Mouse (Mus musculus): ENCODE measurements around the gene S100pbp. TPM values are rescaled to one million over a fixed set of nuclear protein-coding genes. Genes with fewer than 3 reads are reported as not detected.

S100pbp gene
- polyA plus RNA-seq, 1 experiment from 2014 or later = 19.3 TPM

GRCm38 (mm10) chr4:129144401-129145367 lies 44.8 kb downstream of the S100pbp start:
- Histone ChIP-seq H3K27me3 (ENCODE audit: control insufficient read depth, insufficient read depth, low read length) (no peaks in the 10 kb centered on the region), H3K4me2 (replicated peaks) (no peak overlapping the region), H3K4me3 (replicated peaks; ENCODE audit: low read length) (no peak overlapping the region), H3K9ac (no peak overlapping the region; the same call in 1 of the 2 replicates), H3K27ac (peak overlapping the region; percentile 78), H3K9me3 (ENCODE audit: control insufficient read depth, low read length) (no peaks in the 10 kb centered on the region), H3K4me1 (replicated peaks; ENCODE audit: control insufficient read depth, insufficient read depth, low read length) (peaks cover 27% of the 10 kb centered on the region), H3K36me3 (replicated peaks; ENCODE audit: control insufficient read depth, insufficient read depth) (peaks cover 13% of the 10 kb centered on the region; the same call in 1 of the 2 replicates)
- DNase-seq (ENCODE audit: low spot score) = no peak
- 48% methylated on average over 16 of the region's 16 CpGs for WGBS
- peak; percentile 43; the same call in 1 of the 2 replicates for ATAC-seq (ENCODE audit: low FRiP score)

GRCm38 (mm10) chr4:129143509-129143908 lies 46.0 kb downstream of the S100pbp start:
- H3K36me3 ChIP-seq (replicated peaks; ENCODE audit: control insufficient read depth, insufficient read depth) = 0 out of 2 replicates have a peak, but pooled peaks cover 3% of the 10 kb centered on the region
- ATAC-seq (ENCODE audit: low FRiP score) (no peak), DNase-seq (ENCODE audit: low spot score) (no peak)
- no peak overlapping the region for H3K4me3 ChIP-seq (replicated peaks; ENCODE audit: low read length)
- H3K9me3 ChIP-seq (ENCODE audit: control insufficient read depth, low read length) = no peaks in the 10 kb centered on the region
- no peak overlapping the region for H3K9ac ChIP-seq
- H3K4me2 ChIP-seq (replicated peaks) = no peak overlapping the region
- H3K27ac ChIP-seq = no peak overlapping the region
- WGBS = 84% methylated on average over 5 of the region's 5 CpGs
- no peaks in the 10 kb centered on the region for H3K27me3 ChIP-seq (ENCODE audit: control insufficient read depth, insufficient read depth, low read length)
- H3K4me1 ChIP-seq (replicated peaks; ENCODE audit: control insufficient read depth, insufficient read depth, low read length) = peaks cover 28% of the 10 kb centered on the region

GRCm38 (mm10) chr4:129142439-129143045 lies 47.0 kb downstream of the S100pbp start:
- Histone ChIP-seq H3K9me3 (ENCODE audit: control insufficient read depth, low read length) (no peaks in the 10 kb centered on the region), H3K27ac (no peak overlapping the region), H3K4me1 (replicated peaks; ENCODE audit: control insufficient read depth, insufficient read depth, low read length) (peaks cover 28% of the 10 kb centered on the region), H3K36me3 (replicated peaks; ENCODE audit: control insufficient read depth, insufficient read depth) (no peaks in the 10 kb centered on the region), H3K9ac (no peak overlapping the region), H3K27me3 (ENCODE audit: control insufficient read depth, insufficient read depth, low read length) (peaks cover 8% of the 10 kb centered on the region), H3K4me2 (replicated peaks) (no peak overlapping the region), H3K4me3 (replicated peaks; ENCODE audit: low read length) (no peak overlapping the region)
- no peak for DNase-seq (ENCODE audit: low spot score)
- no peak for ATAC-seq (ENCODE audit: low FRiP score)
- 82% methylated on average over 11 of the region's 11 CpGs for WGBS

GRCm38 (mm10) chr4:129141560-129142438 lies 47.7 kb downstream of the S100pbp start:
- no peak overlapping the region for H3K4me2 ChIP-seq (replicated peaks)
- H3K36me3 ChIP-seq (replicated peaks; ENCODE audit: control insufficient read depth, insufficient read depth) = no peaks in the 10 kb centered on the region
- ATAC-seq (ENCODE audit: low FRiP score) = no peak
- H3K9ac ChIP-seq = no peak overlapping the region
- H3K27ac ChIP-seq = no peak overlapping the region
- peaks cover 10% of the 10 kb centered on the region for H3K27me3 ChIP-seq (ENCODE audit: control insufficient read depth, insufficient read depth, low read length)
- no peaks in the 10 kb centered on the region for H3K9me3 ChIP-seq (ENCODE audit: control insufficient read depth, low read length)
- H3K4me3 ChIP-seq (replicated peaks; ENCODE audit: low read length) = no peak overlapping the region
- 69% methylated on average over 17 of the region's 17 CpGs for WGBS
- peaks cover 31% of the 10 kb centered on the region for H3K4me1 ChIP-seq (replicated peaks; ENCODE audit: control insufficient read depth, insufficient read depth, low read length)
- no peak for DNase-seq (ENCODE audit: low spot score)

- peaks cover 10% of the 10 kb centered on the region for H3K27me3 ChIP-seq (ENCODE audit: control insufficient read depth, insufficient read depth, low read length)
- H3K27ac ChIP-seq = no peak overlapping the region
- DNase-seq (ENCODE audit: low spot score) (no peak), ATAC-seq (ENCODE audit: low FRiP score) (no peak)
- H3K36me3 ChIP-seq (replicated peaks; ENCODE audit: control insufficient read depth, insufficient read depth) = no peaks in the 10 kb centered on the region
- H3K4me1 ChIP-seq (replicated peaks; ENCODE audit: control insufficient read depth, insufficient read depth, low read length) = peaks cover 31% of the 10 kb centered on the region
- H3K4me3 ChIP-seq (replicated peaks; ENCODE audit: low read length) = no peak overlapping the region
- no peak overlapping the region for H3K9ac ChIP-seq
- no peak overlapping the region for H3K4me2 ChIP-seq (replicated peaks)
- H3K9me3 ChIP-seq (ENCODE audit: control insufficient read depth, low read length) = no peaks in the 10 kb centered on the region
- 86% methylated on average over 4 of the region's 4 CpGs for WGBS
Measured at GRCm38 (mm10) chr4:129140808-129141207, 48.7 kb downstream of the S100pbp start.

- Histone ChIP-seq H3K9me3 (ENCODE audit: control insufficient read depth, low read length) (no peaks in the 10 kb centered on the region), H3K27me3 (ENCODE audit: control insufficient read depth, insufficient read depth, low read length) (peaks cover 10% of the 10 kb centered on the region), H3K9ac (no peak overlapping the region), H3K27ac (no peak overlapping the region), H3K4me2 (replicated peaks) (no peak overlapping the region), H3K4me3 (replicated peaks; ENCODE audit: low read length) (no peak overlapping the region), H3K4me1 (replicated peaks; ENCODE audit: control insufficient read depth, insufficient read depth, low read length) (peaks cover 24% of the 10 kb centered on the region), H3K36me3 (replicated peaks; ENCODE audit: control insufficient read depth, insufficient read depth) (no peaks in the 10 kb centered on the region)
- DNase-seq (ENCODE audit: low spot score) (no peak), ATAC-seq (ENCODE audit: low FRiP score) (no peak)
- WGBS = 88% methylated on average over 5 of the region's 5 CpGs
Measured at GRCm38 (mm10) chr4:129139642-129140041, 49.9 kb downstream of the S100pbp start.

- H3K4me2 ChIP-seq (replicated peaks) = peak overlapping the region; percentile 90
- no peak overlapping the region for H3K27ac ChIP-seq
- H3K4me3 ChIP-seq (replicated peaks; ENCODE audit: low read length) = peak overlapping the region; percentile 57
- 44% methylated on average over 14 of the region's 14 CpGs for WGBS
- peaks cover 10% of the 10 kb centered on the region for H3K27me3 ChIP-seq (ENCODE audit: control insufficient read depth, insufficient read depth, low read length)
- no peak for ATAC-seq (ENCODE audit: low FRiP score)
- H3K36me3 ChIP-seq (replicated peaks; ENCODE audit: control insufficient read depth, insufficient read depth) = no peaks in the 10 kb centered on the region
- no peak for DNase-seq (ENCODE audit: low spot score)
- H3K9me3 ChIP-seq (ENCODE audit: control insufficient read depth, low read length) = no peaks in the 10 kb centered on the region
- peaks cover 19% of the 10 kb centered on the region; the same call in 1 of the 2 replicates for H3K4me1 ChIP-seq (replicated peaks; ENCODE audit: control insufficient read depth, insufficient read depth, low read length)
- H3K9ac ChIP-seq = peak overlapping the region; percentile 81
Measured at GRCm38 (mm10) chr4:129137392-129138321, 51.9 kb downstream of the S100pbp start.

Data from hindbrain, embryonic 14.5 days (tissue).